Mouse (Mus musculus) stomach, embryonic 15.5 days (tissue): Measurements from ENCODE around the gene Rab30. TPM values are rescaled to one million over a fixed set of nuclear protein-coding genes. Genes with fewer than 3 reads are reported as not detected.

Source experiments
- ATAC-seq: fragments of 200-750 bp; cut with Nextera tagmentation; 2 replicates; pipeline ENCODE4 v1.8.0; 2017; ENCODE audit warnings: low read depth, moderate number of reproducible peaks, moderate TSS enrichment; ENCODE audit not compliant: insufficient read depth, low FRiP score
- H3K27ac ChIP-seq: fragments of 300-500 bp; sonication (generic); 2 replicates; pipeline ENCODE4 v1.5.1; 2015; ENCODE audit warnings: mild to moderate bottlenecking, inconsistent platforms
- H3K27me3 ChIP-seq: fragments of 300-500 bp; sonication (generic); replicated peaks from 2 replicates; pipeline ENCODE4 v1.6.1; 2015; ENCODE audit warnings: inconsistent platforms
- H3K36me3 ChIP-seq: fragments of 300-500 bp; sonication (generic); 2 replicates; pipeline ENCODE4 v1.6.1; 2015; ENCODE audit warnings: inconsistent platforms
- H3K4me1 ChIP-seq: fragments of 300-500 bp; sonication (generic); 2 replicates; pipeline ENCODE4 v1.6.1; 2015; ENCODE audit warnings: inconsistent platforms
- H3K4me2 ChIP-seq: fragments of 300-500 bp; sonication (generic); 2 replicates; pipeline ENCODE4 v1.6.1; 2015; ENCODE audit warnings: mild to moderate bottlenecking, inconsistent platforms
- H3K4me3 ChIP-seq: fragments of 300-500 bp; sonication (generic); replicated peaks from 2 replicates; pipeline ENCODE4 v1.5.1; 2015; ENCODE audit warnings: inconsistent platforms
- H3K9ac ChIP-seq: fragments of 300-500 bp; sonication (generic); 2 replicates; pipeline ENCODE4 v1.6.1; 2015; ENCODE audit warnings: inconsistent platforms
- H3K9me3 ChIP-seq: fragments of 300-500 bp; sonication (generic); 2 replicates; pipeline ENCODE4 v1.6.1; 2016; ENCODE audit warnings: inconsistent platforms
- WGBS: fragments of 180-500 bp; shearing (Covaris S2); methylation state at CpG from one replicate; pipeline ENCODE4 v1.1.7; 2015; 5-methylcytosine and 5-hydroxymethylcytosine counted together
- polyA plus RNA-seq: library from polyadenylated mRNA; unstranded; fragments of >200 nt; fragmentation: Nextera tagmentation; extraction: Ambion mirVana; gene quantifications from 2 replicates; pipeline ENCODE4 v1.2.1, GENCODE M21; 2015

Rab30 gene
- 18.4 and 23.9 TPM in 2 replicates for polyA plus RNA-seq

DNA sequence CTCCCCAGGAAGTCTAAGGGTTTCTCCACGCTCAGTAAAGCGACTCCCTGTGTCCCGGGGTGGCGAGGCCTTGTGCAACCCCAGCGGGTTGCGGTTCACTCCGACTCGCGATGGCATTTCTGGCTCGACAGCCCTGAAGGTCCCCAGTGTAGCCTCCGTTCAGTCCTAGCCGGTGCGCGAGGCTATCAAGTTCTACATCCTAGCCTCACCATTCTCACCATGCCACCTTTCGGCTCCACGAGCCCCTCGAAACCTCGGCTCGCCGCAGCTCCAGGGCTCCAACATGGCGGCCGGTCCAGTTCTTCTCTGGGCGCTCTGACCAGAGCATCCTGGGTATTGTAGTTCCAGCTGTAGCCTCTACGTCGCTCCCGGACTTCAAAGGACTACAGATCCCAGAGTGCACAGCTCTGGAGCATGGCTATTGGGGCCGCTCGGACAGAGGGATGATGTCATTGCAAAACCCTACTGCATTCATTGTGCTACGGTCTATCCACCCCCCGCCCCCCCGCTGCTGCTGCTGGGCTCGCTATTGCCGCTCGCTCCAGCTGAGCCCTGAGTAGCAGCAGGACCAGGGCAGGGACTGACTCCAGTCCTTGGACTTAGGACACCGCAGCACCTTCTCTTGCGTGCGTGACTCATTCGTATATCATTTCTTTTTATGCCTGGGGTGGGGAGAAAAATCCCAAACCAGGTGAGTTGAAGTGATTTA is at the start of gene Rab30:
TSS of gene Rab30 (plus strand) at position 452 of the 709 bp plus-strand sequence.
- Histone ChIP-seq H3K9ac (peak within 1 kb of the TSS; percentile 90), H3K9me3 (no peaks in the 10 kb centered on the region), H3K4me3 (peak within 1 kb of the TSS; percentile 76), H3K4me2 (peak within 1 kb of the TSS; percentile 83), H3K27me3 (no peaks in the 10 kb centered on the region), H3K27ac (peak within 1 kb of the TSS; percentile 92), H3K36me3 (no peaks in the 10 kb centered on the region), H3K4me1 (peaks cover 5% of the 10 kb centered on the region; the same call in 1 of the 2 replicates)
- WGBS = under 1% methylated on average over 38 of the region's 38 CpGs
- ATAC-seq = peak; percentile 100

DNA sequence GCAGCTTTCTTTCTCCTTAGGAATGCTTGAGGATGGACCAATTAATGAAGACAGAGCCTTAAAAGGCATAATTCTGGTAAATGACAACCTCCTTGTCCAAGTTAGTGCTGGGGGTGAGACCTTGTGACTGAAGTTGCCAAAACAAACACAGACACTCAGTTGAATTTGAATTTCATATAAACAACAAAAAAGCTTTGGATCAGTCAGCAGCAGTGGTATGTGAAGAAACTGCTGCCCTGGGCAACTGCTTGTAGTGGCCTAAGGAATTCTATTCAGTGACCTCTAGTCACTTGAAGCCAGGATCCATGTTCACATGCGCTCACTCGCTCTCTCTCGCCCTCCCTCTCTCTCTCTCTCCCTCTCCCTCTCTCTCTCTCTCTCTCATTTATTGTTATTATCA is 45.0 kb upstream of the Rab30 start:
- Histone ChIP-seq H3K9ac (no peak overlapping the region), H3K4me2 (no peak overlapping the region), H3K4me1 (no peaks in the 10 kb centered on the region), H3K27me3 (no peaks in the 10 kb centered on the region), H3K36me3 (no peaks in the 10 kb centered on the region), H3K27ac (no peak overlapping the region), H3K4me3 (no peak overlapping the region), H3K9me3 (no peaks in the 10 kb centered on the region)
- 81% methylated on average over 3 of the region's 3 CpGs for WGBS
- ATAC-seq = no peak

DNA sequence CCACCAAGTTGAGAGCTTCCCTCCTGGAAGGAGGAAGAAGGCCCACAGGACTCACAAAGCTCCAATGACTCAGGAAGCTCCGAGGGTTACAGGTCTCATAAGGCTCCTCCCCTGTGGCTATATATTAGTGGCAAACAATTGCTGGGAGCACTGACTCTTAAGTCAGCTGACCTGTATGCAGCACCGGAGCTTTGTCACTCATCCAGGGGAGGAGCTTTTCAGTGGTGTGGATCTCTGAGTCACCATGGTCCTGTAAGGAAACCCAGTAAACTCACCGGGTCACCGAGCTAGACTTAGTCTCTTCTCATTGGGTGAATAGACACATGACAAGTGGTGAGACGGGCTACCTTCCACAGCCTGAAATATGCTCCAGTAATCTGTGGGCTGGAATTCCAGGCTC is 42.6 kb upstream of the Rab30 start:
- Histone ChIP-seq H3K9ac (no peak overlapping the region), H3K4me2 (no peak overlapping the region), H3K27me3 (no peaks in the 10 kb centered on the region), H3K9me3 (no peaks in the 10 kb centered on the region), H3K4me3 (no peak overlapping the region), H3K4me1 (no peaks in the 10 kb centered on the region), H3K36me3 (no peaks in the 10 kb centered on the region), H3K27ac (no peak overlapping the region)
- no peak for ATAC-seq
- WGBS = 64% methylated on average over 5 of the region's 5 CpGs

DNA sequence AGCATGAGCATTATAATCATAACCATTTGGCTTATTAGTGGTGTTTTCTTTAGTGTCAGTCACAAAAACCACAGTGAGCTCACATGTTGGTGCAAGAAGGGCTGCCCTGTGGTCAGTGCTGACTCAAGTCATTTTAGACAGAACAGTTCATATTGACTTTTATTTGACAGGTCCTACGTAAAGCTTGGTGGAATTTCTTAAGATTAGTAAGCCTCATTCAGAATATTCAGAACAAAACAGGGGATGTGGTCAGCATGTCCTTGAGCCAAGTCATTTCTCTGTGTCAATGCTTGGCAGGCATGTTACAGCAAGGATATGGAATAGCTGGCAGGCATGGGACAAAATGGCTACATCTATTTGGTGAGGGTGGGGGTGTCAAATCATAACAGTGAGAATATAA is 37.7 kb upstream of the Rab30 start:
- Histone ChIP-seq H3K27me3 (no peaks in the 10 kb centered on the region), H3K4me2 (no peak overlapping the region), H3K4me1 (no peaks in the 10 kb centered on the region), H3K9me3 (no peaks in the 10 kb centered on the region), H3K27ac (no peak overlapping the region), H3K4me3 (no peak overlapping the region), H3K36me3 (no peaks in the 10 kb centered on the region), H3K9ac (no peak overlapping the region)
- 56% methylated on average over 1 of the region's 1 CpGs for WGBS
- no peak for ATAC-seq

DNA sequence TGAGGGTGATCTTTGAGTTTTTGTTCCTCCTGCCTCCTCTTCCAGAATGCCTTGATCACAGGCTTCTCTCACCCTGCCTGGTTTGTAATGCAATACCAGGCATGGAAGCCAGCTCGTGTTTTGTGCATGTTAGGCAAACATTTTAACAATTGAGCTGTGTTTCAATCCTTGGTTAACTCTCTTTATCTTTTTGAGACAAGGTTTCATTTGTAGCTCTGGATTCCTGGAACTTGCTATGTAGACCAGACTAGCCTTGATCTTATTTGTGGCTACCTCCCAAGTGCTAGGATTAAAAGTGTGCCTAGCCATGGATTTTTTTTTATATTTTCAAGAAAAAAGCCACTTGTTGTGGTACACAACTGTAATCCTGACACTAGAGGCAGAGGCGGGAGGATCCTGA is 35.9 kb upstream of the Rab30 start:
- no peaks in the 10 kb centered on the region for H3K9me3 ChIP-seq
- H3K4me3 ChIP-seq = no peak overlapping the region
- H3K27ac ChIP-seq = no peak overlapping the region
- no peak overlapping the region for H3K4me2 ChIP-seq
- H3K9ac ChIP-seq = no peak overlapping the region
- no peak for ATAC-seq
- H3K4me1 ChIP-seq = no peaks in the 10 kb centered on the region
- H3K36me3 ChIP-seq = no peaks in the 10 kb centered on the region
- no peaks in the 10 kb centered on the region for H3K27me3 ChIP-seq
- 57% methylated on average over 2 of the region's 2 CpGs for WGBS

DNA sequence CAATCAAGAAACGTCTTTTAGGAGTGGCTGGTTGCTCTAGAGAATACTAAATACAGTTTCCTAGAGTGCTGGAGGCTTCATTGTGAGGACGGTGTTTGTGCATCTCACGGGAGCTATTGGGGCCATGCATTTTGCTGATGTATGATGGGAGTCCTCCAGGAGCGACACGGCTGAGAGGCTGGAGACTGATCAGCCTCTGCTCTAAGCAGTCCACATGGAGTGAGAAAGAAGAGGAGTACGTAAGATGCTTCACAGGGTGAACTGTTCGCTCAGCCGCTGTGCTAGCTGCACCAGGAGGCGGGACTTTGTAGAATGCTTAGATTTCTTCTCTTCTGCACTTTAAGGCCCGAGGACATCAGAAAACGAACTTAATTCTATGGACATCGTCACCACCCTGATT is 34.7 kb upstream of the Rab30 start:
- WGBS = 64% methylated on average over 12 of the region's 12 CpGs
- Histone ChIP-seq H3K27me3 (no peaks in the 10 kb centered on the region), H3K9ac (no peak overlapping the region), H3K4me1 (no peaks in the 10 kb centered on the region), H3K27ac (no peak overlapping the region), H3K36me3 (no peaks in the 10 kb centered on the region), H3K9me3 (no peaks in the 10 kb centered on the region), H3K4me3 (no peak overlapping the region), H3K4me2 (no peak overlapping the region)
- ATAC-seq = no peak

DNA sequence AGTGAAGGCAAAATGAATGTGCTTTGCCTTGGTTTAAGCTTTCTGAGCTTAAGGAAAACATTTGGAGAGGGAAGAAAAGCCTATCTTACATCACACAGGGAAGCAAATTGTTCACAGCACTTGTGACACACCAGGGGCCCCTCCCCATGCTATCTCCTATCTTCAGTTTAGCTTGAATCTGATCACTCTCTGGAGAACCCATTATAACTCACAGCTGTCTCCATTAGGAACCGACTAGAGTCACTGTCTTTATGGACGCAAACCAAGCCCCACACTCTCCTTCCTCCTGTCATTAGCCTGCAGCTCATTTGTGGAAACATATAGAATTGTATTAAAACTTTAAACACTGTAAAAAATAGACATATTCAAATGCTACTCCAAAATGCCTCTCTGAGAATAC is 31.8 kb upstream of the Rab30 start:
- Histone ChIP-seq H3K27me3 (no peaks in the 10 kb centered on the region), H3K4me3 (no peak overlapping the region), H3K27ac (no peak overlapping the region), H3K9ac (no peak overlapping the region), H3K36me3 (no peaks in the 10 kb centered on the region), H3K4me1 (no peaks in the 10 kb centered on the region), H3K4me2 (no peak overlapping the region), H3K9me3 (no peaks in the 10 kb centered on the region)
- no peak for ATAC-seq
- WGBS = 30% methylated on average over 2 of the region's 2 CpGs

DNA sequence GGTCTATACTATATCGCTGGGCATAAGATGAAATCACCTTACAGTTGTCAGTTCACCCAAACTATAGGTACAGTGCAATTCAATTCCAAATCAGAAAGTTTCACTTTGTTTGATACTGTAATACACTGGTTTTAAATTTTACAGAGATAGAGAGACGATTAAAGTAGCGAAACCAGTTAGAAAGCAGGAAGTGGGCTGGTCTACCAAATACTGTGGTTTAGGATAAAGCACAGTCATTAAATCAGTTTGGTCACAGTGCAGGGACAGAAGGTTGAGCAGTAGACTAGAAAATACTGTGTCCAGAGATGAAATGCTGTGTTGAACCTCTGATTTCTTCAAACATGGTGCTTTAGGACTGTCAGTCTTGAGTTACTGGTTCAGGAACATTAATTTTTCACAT is 29.8 kb upstream of the Rab30 start:
- no peaks in the 10 kb centered on the region for H3K4me1 ChIP-seq
- no peaks in the 10 kb centered on the region for H3K9me3 ChIP-seq
- no peak for ATAC-seq
- no peaks in the 10 kb centered on the region for H3K36me3 ChIP-seq
- 74% methylated on average over 3 of the region's 3 CpGs for WGBS
- no peak overlapping the region for H3K4me2 ChIP-seq
- no peak overlapping the region for H3K27ac ChIP-seq
- no peak overlapping the region for H3K4me3 ChIP-seq
- H3K27me3 ChIP-seq = no peaks in the 10 kb centered on the region
- no peak overlapping the region for H3K9ac ChIP-seq

DNA sequence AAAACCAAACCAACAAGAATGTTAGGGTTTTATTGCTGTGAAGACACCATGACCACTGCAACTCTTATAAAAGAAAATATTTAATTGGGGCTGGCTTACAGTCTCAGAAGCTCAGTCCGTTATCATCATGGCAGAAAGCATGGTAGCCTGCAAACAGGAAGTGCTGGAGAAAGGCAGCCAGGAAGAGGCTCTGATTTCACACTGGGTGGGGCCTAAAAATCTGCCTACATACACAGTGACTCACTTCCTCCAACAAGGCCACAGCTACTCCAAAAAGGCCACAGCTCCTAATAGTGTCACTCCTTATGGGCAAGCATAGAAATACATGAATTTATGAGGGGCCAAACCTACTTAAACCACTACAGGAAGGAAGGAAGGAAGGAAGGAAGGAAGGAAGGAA is 26.3 kb upstream of the Rab30 start:
- Histone ChIP-seq H3K4me1 (no peaks in the 10 kb centered on the region), H3K27ac (no peak overlapping the region)
- ATAC-seq = no peak

DNA sequence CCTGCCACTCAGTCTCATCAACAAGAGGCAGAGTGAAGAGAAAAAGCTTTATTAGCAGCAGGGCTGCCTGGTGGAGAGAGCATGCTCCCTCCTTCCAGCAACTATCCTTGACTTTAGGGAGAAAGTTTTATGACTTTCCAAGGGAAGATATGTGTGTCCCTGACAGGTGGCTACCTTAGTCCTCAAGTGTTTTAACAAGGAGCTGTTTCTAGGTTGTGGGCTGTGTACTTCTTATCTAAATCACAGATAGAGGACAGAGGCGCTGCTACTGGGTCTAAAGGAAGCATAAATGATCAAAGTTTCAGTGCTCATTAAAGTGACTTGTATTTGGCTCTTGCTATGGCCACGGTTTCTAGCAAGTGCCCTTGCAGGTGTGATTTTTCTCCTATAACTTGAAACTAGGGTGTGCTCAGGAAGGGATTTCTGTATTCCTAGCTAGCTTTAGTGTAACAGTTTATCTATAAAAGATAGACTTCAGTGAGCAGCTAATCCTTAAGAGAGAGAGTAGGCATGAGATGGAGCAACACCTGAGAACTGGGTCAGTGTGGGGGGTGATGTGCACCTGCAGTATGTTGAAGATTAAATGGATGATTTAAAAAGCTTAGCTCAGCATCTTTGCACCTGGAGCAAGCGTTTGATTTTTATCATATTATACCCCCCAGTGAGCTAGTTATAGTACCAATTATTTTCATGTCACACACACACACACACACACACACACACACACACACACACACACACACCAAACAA is 21.1 kb upstream of the Rab30 start:
- 62% methylated on average over 3 of the region's 3 CpGs for WGBS
- no peak overlapping the region for H3K4me2 ChIP-seq
- H3K4me1 ChIP-seq = no peaks in the 10 kb centered on the region
- H3K36me3 ChIP-seq = no peaks in the 10 kb centered on the region
- ATAC-seq = no peak
- no peak overlapping the region for H3K4me3 ChIP-seq
- H3K27me3 ChIP-seq = no peaks in the 10 kb centered on the region
- no peak overlapping the region for H3K9ac ChIP-seq
- H3K27ac ChIP-seq = no peak overlapping the region
- no peaks in the 10 kb centered on the region for H3K9me3 ChIP-seq

More for the DNA sequence above, 26.3 kb upstream of the Rab30 start:
- Histone ChIP-seq H3K9ac (no peak overlapping the region), H3K27me3 (no peaks in the 10 kb centered on the region), H3K4me2 (no peak overlapping the region), H3K9me3 (no peaks in the 10 kb centered on the region), H3K36me3 (no peaks in the 10 kb centered on the region), H3K4me3 (no peak overlapping the region)
- whole genome bisulfite sequencing = 82% methylated on average over 1 of the region's 1 CpGs

DNA sequence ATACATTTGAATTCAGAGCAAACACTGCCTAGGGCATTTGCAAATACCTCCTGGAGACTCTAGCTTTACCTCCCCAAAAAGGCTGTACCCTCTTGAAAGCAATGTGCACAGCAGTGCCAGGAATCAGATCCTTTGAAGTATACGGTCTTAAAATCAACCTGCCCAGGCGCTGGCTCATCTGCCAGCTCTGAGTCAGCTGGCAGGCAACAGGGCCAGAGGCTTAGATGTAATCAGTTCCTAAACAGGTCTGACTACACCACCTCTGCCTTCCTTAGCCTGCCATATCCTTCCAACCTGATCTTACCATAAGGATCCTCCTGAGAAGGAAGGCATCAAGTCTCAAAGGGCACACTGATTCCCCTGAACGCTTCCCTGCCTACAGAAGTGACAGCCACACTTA is 17.7 kb upstream of the Rab30 start:
- Histone ChIP-seq H3K9ac (no peak overlapping the region), H3K4me3 (no peak overlapping the region), H3K4me2 (no peak overlapping the region), H3K9me3 (no peaks in the 10 kb centered on the region), H3K27me3 (no peaks in the 10 kb centered on the region), H3K27ac (no peak overlapping the region), H3K36me3 (no peaks in the 10 kb centered on the region), H3K4me1 (no peaks in the 10 kb centered on the region)
- WGBS = 23% methylated on average over 3 of the region's 3 CpGs
- no peak for ATAC-seq

DNA sequence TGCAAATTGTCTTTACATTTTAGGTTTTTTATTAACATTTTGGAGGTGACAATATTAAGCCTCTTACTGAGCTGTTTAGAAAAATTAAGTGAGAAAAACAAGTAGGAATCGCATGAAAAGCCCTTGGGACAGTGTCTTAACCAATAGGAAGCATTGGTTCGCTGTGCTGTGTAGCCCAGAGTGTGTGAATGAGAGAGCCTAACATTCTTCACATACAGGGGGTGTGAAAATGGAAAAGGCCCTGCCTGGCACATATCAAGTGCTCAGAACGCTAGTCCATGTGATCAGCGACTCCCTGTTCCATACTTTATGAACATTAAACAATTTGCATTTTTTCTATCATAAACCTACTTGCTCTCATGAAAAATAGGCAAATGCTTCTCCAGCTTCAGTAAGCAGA is 17.1 kb upstream of the Rab30 start:
- no peaks in the 10 kb centered on the region for H3K27me3 ChIP-seq
- no peaks in the 10 kb centered on the region for H3K9me3 ChIP-seq
- H3K27ac ChIP-seq = no peak overlapping the region
- no peak overlapping the region for H3K4me3 ChIP-seq
- WGBS = 65% methylated on average over 4 of the region's 4 CpGs
- H3K9ac ChIP-seq = no peak overlapping the region
- no peak for ATAC-seq
- H3K4me1 ChIP-seq = no peaks in the 10 kb centered on the region
- H3K4me2 ChIP-seq = no peak overlapping the region
- no peaks in the 10 kb centered on the region for H3K36me3 ChIP-seq
